Mouse (Mus musculus) layer of hippocampus, adult 2 months (tissue): Measurements from ENCODE around the gene Hfm1. TPM values are rescaled to one million over a fixed set of nuclear protein-coding genes. Genes with fewer than 3 reads are reported as not detected.

Experiments
- DNase-seq, 2 experiments: peaks; one replicate each; pipeline ENCODE4 v3.0.0; 2022; ENCODE audit warnings: low spot score in 2 of 2
- H3K27ac ChIP-seq: fragments of 200-600 bp; 2 replicates; pipeline ENCODE4 v1.8.1; 2022
- H3K4me3 ChIP-seq: fragments of 200-600 bp; 2 replicates; pipeline ENCODE4 v1.8.1; 2022; ENCODE audit warnings: mild to moderate bottlenecking
- CTCF ChIP-seq: fragments of 200-600 bp; conservative IDR thresholded peaks from 2 replicates; pipeline ENCODE4 v1.8.1; 2022; ENCODE audit warnings: antibody characterized with exemption, mild to moderate bottlenecking, moderate library complexity
- microRNA-seq, 2 experiments: library from miRNA; unstranded; fragments of <30 nt; microRNA quantifications; one replicate each; pipeline ENCODE4 v1.2.0; 2021
- total RNA-seq, 2 experiments: library from RNA; stranded (reverse); gene quantifications; 2 replicates each; pipeline ENCODE4 v1.2.3; 2021

The Hfm1 gene
- total RNA-seq, 2 experiments from 2014 or later: 2.3 to 2.5 TPM

- peak; percentile 19 to 29 for DNase-seq
- peak overlapping the region; percentile 32; the same call in 1 of the 2 replicates for H3K27ac ChIP-seq
- H3K4me3 ChIP-seq: peak overlapping the region; percentile 50
- TF ChIP-seq CTCF: no peak
These were observed 100.7 kb downstream of the Hfm1 start for GRCm38 (mm10) chr5:106825301-106825853.

DNA sequence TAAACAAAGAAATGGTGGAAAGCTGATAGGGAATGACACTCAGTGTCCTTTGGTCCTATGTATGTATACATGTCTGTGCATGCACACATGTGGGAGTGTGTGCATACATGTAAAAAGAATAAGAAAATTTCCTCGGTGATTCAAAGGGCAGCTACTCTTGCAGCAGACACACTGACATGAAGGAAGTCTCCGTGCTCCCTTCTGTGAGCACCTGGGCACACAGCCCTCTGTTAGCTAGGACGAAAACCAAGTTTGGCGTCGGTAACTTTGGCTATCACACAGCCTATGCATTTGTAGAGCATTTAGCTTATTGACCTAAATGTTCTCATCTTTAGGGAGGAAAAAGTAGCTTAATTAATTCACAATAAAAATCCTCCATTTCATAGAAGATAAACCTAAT, 101.4 kb downstream of the Hfm1 start:
- peak overlapping the region; percentile 32; the same call in 1 of the 2 replicates for H3K27ac ChIP-seq
- no peak for DNase-seq
- TF ChIP-seq CTCF: no peak
- peak overlapping the region; percentile 50 for H3K4me3 ChIP-seq

- no peak overlapping the region for H3K27ac ChIP-seq
- no peak for TF ChIP-seq CTCF
- H3K4me3 ChIP-seq: no peak overlapping the region
- no peak for DNase-seq
These were observed 106.5 kb downstream of the Hfm1 start for GRCm38 (mm10) chr5:106819630-106820029.

DNA sequence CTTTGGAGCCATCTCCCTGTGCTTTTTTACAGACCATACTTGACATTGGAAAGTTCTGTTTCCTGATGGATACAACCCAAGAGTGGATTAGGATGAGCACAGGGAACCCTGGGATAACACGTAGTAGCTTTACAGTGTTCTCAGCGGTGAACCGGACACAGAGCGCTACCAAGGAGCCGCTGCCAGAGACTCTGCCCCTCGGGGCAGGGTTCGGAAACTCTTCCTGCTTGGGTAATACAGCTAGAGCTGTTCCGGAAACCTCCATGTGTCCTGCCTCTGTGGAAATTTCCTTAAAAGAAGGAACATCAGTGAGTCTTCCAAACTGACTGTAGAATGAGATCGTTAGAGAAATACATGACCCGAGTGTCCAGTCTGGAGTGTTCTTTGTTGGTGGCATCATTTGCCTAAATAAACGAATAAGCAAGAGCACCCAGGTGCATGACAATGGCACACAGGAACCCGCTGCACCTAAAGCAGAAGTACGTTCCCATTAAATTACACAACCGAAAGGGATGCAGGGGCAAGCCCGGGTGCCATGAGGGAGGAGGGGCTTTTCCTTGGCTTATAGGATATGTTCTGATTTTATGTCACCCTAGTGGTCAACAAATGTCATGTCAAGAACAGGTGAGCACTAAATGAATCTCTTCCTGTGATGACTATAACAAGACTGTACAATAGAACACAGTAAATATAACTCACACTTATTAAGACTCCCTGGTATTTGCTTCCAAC, 110.0 kb downstream of the Hfm1 start:
- Histone ChIP-seq H3K27ac (no peak overlapping the region), H3K4me3 (no peak overlapping the region)
- no peak for DNase-seq
- TF ChIP-seq CTCF: peak; percentile 21; the same call in 1 of the 2 replicates

DNA sequence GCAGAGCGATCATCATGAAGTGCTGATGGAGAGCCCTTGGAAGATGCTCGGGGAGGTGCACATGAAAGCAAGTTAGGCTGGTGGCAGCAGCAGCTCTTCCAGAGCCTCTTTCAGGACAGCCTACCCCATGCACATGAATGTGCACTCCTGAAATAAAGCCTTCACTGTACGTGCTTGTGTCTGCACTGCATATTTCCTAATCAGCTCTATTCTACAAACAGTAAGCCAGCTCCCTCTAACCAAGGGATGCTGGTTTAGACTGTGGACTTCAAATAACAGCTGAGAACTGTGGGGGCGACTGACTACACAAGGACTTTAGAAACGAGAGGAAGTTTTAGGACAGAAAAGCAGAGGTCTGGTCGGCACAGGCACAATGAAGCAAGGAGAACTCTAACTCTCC, 111.5 kb downstream of the Hfm1 start:
- no peak for DNase-seq
- no peak for TF ChIP-seq CTCF
- no peak overlapping the region for H3K4me3 ChIP-seq
- H3K27ac ChIP-seq: no peak overlapping the region

- Histone ChIP-seq H3K27ac (no peak overlapping the region), H3K4me3 (no peak overlapping the region)
- peak; percentile 40 to 60 for DNase-seq
- peak; percentile 83 for TF ChIP-seq CTCF
These were observed 123.0 kb downstream of the Hfm1 start for GRCm38 (mm10) chr5:106803094-106803493.

- Histone ChIP-seq H3K4me3 (peak overlapping the region; percentile 32), H3K27ac (no peak overlapping the region)
- peak; percentile 81 to 87 for DNase-seq
- peak; percentile 96 for TF ChIP-seq CTCF
These were observed 124.0 kb downstream of the Hfm1 start for GRCm38 (mm10) chr5:106801886-106802798.

GRCm38 (mm10) chr5:106801215-106801863, 124.8 kb downstream of the Hfm1 start:
- no peak for TF ChIP-seq CTCF
- Histone ChIP-seq H3K27ac (no peak overlapping the region), H3K4me3 (no peak overlapping the region)
- no peak for DNase-seq

- no peak overlapping the region for H3K27ac ChIP-seq
- H3K4me3 ChIP-seq: no peak overlapping the region
- no peak for TF ChIP-seq CTCF
- no peak for DNase-seq
These were observed 128.2 kb downstream of the Hfm1 start for GRCm38 (mm10) chr5:106797896-106798295.

- Histone ChIP-seq H3K27ac (no peak overlapping the region), H3K4me3 (no peak overlapping the region)
- TF ChIP-seq CTCF: peak; percentile 73
- no peak for DNase-seq
These were observed 134.9 kb downstream of the Hfm1 start for GRCm38 (mm10) chr5:106791241-106791572.

- Histone ChIP-seq H3K27ac (no peak overlapping the region), H3K4me3 (no peak overlapping the region)
- no peak for DNase-seq
- no peak for TF ChIP-seq CTCF
These were observed 135.5 kb downstream of the Hfm1 start for GRCm38 (mm10) chr5:106790496-106791240.

Small RNA genes lying within 50 kb of the gene (microRNA-seq; reads per million reads assigned to microRNA genes)
- gene Gm27527: 0 reads per million in 2 experiments

Other genes starting within 250 kb of the Hfm1 start
- 100 to 1,000 TPM; 104 TPM for gene Zfp644, start 229.0 kb downstream of the Hfm1 start, total RNA-seq
- gene Cdc7, start 38.0 kb upstream of the Hfm1 start, total RNA-seq: 10 to 100 TPM; 18.9 to 19.7 TPM